Mouse (Mus musculus): ENCODE data around the gene Ublcp1. TPM values are rescaled to one million over a fixed set of nuclear protein-coding genes. Genes with fewer than 3 reads are reported as not detected.

The Ublcp1 gene
- total RNA-seq (2015): 11.0 and 14.9 TPM in 2 replicates
- total RNA-seq (2017): 11.6 and 13.8 TPM in 2 replicates

DNA sequence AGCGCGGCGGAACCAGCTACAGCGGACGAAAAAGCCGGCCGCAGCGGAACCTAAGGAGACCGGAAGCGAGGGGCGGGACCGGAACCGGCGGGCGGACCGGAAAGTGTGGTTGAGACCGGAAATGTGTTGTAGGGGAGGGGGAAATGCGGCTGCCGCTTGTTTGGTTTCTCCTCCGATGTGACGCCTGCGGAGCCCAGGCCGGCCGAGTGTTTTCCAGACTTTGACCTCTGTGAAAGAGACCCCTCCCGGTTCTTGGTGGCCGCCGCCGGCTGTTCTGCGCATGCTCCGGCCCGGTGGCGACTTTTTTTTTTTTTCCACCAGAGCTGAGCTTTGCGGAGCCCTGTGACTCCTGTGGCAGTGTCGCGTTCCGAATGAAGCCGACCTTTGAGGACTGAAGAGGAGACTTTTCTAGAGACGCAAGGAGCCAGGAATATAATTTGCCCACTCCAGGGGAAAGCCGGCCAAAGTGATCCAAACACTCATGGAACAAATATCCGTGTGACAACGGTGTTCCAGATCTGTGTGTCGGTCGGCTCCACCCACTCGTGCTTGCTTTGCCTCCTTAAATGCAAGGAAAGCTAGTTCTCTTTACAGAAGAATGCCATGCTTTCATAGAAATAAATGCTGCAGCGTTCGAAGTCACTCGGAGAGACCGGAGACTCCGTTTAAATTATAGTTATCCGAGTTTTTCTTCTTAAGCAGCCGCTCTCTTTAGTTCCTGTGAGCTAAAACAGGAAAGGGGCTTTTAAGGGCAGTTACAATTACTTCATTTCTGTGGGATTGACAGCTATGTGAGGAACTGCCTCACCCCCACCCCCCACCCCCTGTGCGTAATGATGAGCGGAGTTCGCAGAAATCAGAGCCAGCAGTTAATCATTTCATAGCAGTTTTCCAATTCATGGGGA is at the start of gene Ublcp1:
Gene Ublcp1, minus strand, starts transcription at position 67 of the 905 bp plus-strand sequence.
- peak; percentile 81 for ATAC-seq (replicated peaks; ENCODE audit: poor library complexity)

DNA sequence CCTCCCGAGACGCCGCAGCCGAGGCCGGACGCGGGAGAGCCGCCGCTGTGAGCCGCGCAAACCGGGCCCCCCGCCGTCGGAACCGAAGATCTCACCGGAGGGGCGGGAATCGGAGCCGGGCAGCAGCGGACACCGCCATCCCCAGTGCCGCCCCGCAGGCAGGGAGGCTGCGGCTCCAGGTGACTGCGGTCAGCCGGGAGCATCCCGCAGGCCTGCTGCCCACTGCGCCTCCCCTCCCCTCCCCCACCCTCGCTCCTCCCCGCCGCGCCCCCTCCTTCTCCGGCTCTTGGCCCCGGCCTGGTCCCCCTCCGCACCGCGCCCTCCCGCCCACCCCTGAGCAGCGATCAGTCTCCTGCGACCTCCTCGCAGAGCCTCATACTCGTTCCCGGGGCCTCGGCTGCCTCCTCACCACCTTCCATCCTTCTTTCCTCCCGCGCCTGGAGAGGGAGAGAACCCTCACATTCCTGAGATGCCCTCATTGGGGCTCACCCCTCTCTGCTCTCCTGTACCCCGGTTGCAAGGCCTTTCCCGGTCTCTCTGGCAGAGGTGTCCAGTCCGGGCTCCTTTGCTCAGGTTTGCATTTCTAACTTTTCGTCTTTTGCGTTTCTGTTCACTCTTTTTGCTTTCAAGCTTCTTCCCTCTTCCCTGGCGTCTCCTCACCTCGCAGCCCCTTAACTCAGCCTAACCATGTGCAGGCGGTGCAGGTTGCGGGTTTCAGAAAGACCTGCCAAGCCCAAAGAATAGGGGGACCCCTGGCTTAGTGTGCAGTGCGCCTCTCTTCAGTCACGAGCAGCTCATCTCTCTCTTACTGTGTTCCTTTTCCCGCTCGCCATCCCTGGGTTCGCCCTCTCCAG is 49.0 kb upstream of the Ublcp1 start:
- ATAC-seq (replicated peaks; ENCODE audit: poor library complexity): peak; percentile 6

DNA sequence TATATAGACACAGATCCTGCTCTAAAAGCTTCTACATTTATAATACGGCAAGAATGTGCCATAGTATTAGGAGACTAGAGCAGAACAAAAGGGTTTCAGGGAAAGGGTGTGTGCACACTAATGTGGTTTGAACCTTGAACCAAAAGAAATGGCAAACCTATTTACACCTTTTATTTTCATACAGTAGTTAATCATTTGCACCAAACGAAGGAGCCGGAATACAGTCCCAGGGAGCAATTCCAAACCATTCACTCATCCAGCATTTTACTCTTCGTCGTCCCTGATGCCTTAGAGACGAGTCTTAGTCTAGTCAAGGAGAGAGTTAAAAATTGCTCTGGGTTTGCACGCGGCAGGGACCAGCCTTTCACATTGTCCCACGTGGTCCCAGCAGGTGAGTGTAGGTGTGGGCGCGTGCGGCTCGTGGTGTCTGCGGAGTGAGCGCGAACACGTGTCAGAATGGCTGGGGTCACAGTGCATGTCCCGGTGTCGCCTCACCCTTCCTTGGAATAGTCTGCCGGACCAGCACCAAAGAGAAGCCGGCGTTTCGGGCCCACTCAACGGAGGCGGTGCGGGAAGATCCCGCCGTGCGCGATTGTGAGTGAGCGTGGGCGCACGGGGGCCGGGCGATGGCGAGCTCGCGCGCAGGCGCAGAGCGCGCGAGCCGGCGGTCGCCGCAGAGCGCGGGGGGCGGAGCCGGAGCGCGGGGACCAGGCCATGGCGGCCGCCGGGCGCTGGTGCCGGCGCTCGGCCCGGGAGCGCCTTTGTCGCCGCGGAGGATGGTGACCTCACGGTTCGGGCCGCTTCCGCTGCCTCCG is 48.2 kb upstream of the Ublcp1 start, which contains the start of gene Rnf145:
Gene Rnf145, plus strand, starts transcription at position 684 of the 815 bp plus-strand sequence.
- peak; percentile 50 for ATAC-seq (replicated peaks; ENCODE audit: poor library complexity)

DNA sequence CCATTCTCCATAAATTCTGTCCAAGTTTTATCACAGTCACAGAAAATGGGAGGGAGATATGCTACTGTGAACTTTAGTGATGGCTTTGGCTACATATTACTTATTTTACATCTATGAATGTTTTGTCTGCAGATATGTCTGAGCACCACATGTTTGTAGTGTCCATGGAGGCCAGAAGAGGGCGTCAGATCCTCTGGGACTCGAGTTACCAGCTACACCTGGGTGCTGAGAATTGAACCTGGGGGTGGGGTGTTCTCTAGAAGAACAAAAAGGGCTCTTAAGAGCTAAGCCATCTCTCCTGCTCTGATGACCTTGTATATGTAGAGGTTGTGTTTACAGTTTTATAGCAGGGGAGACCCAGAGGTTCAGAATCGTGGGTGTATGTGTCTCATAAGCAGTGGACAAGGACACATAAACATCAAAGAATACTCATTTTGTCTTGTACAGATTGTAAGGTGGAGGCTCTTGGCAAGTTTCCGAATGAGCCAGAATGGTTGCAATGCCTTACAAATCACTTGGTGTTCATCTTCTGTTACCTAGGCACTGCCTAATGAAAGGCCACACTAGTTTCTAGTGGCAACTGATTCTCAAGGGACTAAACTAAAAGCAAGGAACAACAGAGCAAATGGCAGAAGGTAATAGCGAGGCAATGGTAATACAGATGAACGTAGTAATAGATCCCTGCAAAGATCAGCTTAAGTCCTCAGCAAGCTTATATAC is 47.4 kb upstream of the Ublcp1 start:
- ATAC-seq (replicated peaks; ENCODE audit: poor library complexity): no peak

DNA sequence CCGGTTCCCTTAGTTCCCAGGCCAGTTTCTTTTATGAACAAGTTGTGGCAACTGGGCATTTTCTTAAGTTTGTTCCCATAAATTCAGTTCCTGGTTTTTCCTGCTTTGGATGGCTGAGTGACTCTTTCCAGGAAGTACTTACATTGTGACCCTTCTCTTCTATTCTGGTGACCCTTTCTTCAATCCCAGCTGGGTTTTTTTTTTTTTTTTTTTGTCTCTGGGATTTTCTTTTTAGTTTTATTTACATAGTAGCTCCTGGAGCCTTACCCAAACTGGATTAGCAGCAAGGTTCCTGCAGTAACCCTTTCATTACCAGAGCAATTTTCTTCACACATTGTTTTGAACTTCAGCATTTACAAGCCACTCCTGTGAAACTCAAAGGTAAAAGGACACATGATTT is 46.1 kb upstream of the Ublcp1 start:
- no peak for ATAC-seq (replicated peaks; ENCODE audit: poor library complexity)

DNA sequence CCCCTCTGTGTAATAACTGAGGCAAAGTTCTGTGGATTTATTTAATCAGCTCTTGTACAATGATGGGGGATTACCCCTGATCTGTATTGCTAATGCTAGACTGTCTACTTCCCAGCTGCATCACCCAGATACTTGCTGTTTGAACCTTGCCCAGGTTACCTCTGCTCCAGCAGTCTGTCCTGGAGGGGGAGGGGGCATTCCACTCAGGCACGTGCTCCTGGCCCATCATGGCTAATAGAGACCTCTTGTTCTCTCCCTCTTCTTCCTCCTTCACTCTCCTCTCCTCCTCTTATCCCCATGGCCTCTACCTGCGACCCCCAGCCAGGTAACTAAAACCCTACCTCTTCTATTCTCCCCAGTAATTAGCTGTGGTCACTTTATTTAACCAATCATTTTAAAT is 44.4 kb upstream of the Ublcp1 start:
- ATAC-seq (replicated peaks; ENCODE audit: poor library complexity): no peak

DNA sequence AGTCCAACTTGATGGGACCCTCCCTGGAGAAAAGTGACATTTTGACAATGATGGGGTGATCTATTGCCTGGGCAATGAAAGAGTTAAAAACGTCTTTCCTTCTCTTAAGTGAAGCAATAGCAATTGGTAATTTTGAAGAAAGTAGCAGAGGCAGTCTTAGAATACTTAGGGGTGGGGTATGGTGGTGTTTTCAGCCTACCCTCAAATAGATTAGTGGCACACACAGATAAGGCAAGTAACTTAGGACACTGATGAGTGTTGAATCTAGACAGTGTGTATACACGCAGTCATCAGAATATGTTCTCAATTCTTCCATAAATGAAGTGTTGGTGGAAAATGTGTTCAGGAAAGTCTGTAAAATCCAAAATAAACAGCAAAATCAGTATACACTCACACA is 42.7 kb upstream of the Ublcp1 start:
- ATAC-seq (replicated peaks; ENCODE audit: poor library complexity): peak; percentile 10; the same call in 1 of the 2 replicates

DNA sequence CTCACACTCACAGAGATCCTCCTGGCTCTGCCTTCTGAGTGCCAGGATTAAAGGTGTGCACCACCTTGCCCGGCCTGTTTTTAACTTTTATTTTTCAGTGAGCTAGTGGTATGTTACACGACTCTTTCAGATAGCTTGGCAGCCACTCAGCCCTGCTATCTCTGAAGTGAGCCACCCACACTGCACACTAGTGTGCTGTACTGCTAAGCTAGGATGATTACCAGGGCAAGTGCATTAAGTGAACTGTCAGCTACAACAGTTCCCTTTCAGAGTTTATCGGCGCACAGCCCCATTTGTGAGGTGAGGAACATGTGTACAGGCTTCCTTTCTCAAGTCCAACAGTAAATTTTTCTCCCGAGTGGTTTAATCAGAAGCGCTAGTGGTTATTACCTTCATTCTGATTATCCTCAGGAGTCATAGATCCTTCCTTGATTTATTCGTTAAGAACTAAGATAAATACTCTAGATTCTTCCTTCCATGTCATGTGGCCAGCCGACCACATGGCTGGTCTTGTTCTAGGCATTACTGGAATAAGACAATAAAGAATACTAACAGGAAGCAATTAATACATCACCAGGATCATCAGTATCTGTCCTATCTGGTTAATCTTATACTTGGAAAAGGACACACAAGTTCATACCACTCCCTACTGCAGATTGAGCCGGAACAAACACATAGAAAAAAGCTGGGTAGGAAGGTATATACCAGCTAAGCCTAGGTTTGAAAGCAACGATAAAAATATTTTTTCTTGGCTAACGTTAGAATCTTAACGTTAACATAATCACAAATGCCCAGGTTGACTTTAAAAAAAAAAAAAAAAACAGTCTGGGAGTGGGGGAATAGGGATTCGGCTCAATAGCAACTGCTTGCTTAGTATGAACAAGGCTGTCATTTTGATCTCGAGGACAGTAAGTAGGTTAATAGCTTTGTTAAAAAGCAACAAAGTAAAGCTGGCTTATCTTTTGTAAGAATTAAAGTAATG is 42.0 kb upstream of the Ublcp1 start:
- peak; percentile 78 for ATAC-seq (replicated peaks; ENCODE audit: poor library complexity)

DNA sequence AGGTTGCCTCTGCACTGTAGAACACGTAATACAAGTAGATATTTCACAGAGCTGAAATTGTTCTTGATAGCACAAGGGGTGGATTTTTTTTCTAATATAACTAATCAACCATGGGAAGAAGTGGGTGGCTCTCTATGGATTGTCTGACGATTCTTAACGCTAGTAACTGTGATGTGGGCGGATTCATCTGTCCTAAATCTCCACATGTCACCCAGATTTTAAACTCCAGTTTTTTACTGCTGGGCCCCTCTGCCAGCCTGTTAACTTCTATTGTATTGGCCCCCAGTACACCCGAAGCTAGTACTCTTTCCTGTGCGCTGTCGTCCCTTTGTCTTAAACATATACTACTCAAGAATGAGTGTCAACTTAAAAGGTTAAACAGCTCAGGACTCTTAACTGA is 40.1 kb upstream of the Ublcp1 start:
- ATAC-seq (replicated peaks; ENCODE audit: poor library complexity): no peak

DNA sequence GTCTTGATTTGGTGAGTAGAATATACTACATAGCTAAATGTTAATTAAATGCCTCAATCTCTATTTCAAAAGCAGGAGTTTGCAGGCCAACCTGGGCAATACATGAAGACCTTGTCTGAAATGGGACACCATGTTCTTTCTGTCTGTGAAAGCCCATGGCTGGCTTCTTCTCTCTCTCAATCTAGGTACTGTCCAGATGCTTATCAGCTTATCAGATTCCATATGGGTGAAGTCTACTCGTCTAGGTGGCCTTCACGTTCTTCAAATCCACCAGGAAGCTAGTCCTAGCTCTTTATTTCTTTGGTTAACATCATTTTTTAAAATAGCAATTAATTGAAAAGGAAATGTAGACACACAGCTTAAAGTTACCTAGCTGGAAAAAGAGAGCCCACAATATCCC is 39.6 kb upstream of the Ublcp1 start:
- no peak for ATAC-seq (replicated peaks; ENCODE audit: poor library complexity)

DNA sequence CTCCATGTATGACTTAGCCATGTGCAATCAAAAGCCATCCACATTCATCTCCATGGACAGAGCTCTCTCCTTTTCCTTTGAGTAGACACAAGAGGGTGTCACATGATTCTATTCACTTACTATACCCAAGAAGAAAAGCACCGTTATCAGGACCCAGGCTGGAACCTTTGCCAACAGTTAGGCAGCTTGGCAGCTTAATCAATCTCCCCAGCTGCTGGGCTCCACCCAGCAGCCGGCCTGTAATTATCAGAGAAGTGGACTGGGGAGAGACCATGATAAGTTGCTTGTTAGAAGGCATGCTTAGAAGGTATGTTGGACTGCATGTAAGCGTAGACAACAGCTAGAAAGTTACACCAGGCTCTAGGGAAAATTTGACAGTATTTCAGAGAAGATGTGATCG is 38.6 kb upstream of the Ublcp1 start:
- ATAC-seq (replicated peaks; ENCODE audit: poor library complexity): peak; percentile 63

DNA sequence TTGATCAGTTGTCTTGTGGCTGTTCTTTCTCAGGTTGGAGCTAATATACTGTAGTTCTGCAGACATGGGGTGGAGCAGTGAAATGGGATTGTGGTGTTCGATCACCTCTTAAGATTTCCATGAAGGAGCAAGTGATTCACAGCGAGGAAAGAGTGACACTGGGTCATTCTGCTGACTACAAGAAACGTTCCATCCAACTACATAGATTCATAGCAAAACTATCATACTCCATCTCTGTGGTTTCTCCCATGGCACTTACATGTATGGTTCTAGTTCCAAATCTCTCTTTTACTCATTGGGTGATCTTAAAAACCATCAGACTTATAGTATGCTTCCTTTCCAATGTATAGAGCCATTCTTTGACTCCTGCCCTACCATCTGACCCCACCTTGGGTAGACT is 34.5 kb upstream of the Ublcp1 start:
- no peak for ATAC-seq (replicated peaks; ENCODE audit: poor library complexity)

DNA sequence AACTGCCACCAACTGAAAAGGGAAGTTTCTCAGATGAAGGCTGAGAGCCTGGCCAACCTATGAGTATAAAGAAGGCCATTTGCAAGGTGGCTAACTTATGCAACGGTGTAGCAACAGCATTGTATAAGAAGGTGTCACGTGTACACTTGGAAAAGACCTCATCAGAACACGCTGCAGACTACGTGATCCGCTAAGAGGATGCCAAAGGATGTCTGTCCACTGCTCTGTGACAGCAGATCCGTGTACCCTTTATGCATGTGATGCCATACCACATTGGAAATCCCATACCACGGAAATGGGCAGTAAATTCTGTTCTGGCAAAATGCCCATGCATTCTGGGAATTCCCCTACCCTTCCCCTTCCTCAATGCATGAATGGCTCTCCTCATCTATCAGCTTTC is 33.8 kb upstream of the Ublcp1 start:
- peak; percentile 79 for ATAC-seq (replicated peaks; ENCODE audit: poor library complexity)

DNA sequence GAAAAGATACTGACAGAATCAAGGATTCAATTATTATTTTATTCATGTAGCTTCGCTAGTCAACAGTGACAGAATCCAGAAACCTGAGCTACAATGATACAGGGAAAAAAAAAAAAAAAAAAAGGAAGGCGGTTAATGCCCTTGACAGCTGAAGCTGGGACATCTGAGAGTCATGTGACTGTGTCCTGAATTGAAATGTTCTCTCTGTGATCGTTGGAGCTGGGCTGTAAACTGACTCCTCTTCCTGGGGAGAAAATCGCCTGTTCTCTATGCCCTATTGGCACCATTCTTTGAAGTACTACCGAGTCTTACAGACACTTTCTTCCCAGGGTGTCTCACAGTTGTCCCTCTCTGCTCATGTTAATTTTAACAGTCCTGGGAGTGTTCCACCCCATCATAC is 32.6 kb upstream of the Ublcp1 start:
- ATAC-seq (replicated peaks; ENCODE audit: poor library complexity): no peak

DNA sequence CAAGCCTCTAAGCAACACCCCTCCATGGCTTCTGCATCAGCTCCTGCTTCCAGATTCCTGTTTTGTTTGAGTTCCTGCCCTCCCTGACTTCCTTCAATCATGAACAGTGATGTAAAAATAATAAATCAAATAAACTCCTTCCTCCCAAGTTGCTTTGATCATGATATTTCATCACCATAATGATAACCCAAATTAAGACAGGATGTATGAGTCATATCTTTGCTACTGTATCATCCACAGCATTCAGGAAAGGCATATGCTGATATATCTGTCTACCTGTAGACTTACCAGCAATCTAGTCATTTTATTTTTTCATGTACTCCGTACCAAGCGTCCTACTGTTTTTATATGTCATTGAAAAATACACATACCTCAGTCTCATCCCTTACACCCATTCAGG is 31.2 kb upstream of the Ublcp1 start:
- no peak for ATAC-seq (replicated peaks; ENCODE audit: poor library complexity)

DNA sequence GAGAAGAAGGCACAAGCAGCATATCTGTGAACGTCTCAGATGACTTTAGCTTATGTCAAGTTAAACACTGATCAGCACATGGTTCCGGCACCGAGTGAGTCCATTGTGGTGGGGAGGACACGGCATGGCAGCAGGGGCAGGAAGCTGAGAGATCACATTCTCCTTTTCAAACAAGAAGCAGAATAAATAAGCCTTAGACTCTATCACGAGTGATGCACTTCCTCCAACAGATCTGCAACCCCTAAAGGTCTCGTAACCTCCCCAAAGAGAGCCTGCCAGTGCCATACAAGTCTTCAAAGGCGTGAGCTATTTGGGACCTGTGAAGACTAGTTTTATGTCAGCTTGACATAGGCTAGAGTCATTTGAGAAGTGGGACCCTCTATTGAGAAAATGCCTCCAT is 30.7 kb upstream of the Ublcp1 start:
- ATAC-seq (replicated peaks; ENCODE audit: poor library complexity): no peak

DNA sequence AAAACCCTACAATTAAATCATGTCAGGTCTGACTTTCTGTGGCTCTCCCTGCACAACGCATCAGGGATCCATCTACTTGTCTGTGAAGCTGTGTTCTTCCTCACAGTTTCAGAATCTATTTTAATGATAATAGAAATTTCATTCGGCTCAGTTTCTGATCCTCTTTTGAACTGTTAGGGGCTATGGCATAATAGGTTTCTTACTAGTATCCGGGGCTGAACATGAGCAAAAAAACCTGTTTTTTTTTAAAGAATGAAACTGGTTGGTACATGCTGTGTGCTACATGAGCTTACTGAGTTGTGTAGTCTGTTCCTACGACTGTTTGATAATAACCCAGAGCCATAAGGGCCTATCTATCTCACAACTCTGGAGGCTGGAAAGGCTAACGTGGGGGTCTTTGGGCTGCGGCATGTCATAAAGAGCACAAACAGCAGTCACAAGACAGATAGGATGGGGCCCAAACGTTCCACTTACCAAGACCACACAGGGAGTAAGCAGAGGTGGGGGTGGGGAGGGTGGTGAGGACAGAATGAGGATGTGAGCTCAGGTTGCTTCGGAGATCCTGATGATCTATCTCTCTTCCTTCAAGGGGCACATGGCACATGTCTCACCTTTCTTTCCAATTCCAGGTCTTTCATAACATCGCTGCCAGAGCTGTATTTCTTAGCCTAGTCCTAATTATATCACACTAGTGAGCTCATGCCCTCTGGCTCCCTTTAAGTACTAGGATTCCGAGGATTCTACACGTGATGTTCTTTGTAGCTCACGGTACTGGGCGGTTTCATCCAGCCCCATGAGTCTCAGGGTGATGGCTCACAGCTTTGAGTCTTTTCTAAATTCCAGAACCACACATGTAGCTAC is 28.3 kb upstream of the Ublcp1 start:
- ATAC-seq (replicated peaks; ENCODE audit: poor library complexity): peak; percentile 35; the same call in 1 of the 2 replicates

DNA sequence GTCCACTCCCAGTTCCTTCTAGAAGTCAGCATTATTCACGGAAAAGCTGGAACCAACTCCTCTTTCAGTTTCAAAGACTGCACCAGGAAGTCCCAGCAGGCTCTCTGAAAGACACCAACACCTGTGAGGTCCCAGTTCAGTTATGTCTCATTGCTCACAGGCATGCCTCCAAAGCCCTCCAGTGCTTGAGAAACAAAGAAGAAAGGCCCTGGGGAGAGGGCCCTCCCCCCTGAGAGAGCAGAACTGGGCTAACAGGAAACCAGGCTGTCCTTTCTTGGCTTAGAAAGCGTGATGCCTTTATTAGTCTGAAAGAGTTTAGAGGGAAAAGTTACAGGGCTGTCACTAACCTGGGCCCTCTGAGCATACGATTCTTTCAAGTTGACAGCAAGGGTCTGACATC is 25.9 kb upstream of the Ublcp1 start:
- ATAC-seq (replicated peaks; ENCODE audit: poor library complexity): peak; percentile 45

Measured in megakaryocyte progenitor cell, adult 5-6 weeks (primary cell).